Mouse (Mus musculus): ENCODE measurements around the gene Rps12. TPM values are rescaled to one million over a fixed set of nuclear protein-coding genes. Genes with fewer than 3 reads are reported as not detected.

The Rps12 gene
- total and polyA plus RNA-seq, 3 experiments: 135 to 5,608 (median 1,493) TPM

DNA sequence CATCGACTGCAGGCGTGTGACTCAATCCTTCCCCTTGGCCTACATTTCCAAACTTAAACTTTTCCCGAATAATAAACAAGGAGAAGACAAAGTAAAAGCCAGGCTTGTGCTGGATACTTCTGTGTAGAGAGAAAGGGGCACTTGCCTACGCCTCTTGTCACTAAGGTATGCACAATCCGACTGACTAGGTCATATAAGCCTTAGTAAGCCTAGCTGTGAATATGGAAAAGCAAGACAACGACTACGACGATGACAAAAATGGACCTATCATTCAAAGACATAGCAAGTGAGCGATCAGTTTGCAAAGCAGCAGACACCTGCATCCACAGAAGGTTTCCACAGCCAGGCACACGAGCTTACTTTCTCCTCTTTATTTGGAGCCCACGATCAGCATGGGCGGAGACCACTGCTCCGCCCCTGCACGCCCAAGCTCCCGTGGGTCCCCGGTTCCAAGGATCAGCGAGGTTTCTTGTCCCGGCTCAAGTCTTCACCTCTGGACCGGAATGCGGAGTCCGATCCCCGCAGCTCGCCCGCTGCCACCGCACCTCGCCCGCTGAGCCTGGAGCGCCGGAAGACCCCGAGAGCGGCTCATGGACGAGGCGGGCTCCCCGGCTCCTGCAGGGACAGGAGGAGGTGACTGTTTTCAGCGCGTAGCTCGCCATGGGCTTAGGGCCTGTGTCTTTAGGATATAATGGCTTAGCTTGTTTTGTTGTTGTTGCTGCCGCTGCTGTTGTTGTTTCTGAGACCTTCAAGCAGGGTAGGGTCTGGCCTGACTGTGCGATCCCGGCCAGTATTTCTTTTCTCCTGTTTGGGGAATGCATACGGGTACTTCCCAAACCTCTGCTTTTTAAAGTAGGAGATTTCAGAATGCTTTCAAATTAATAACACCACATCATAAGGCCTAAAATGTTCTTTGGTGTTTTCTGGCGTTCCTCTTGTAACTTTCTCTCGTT lies 9.8 kb upstream of the Rps12 start, which contains the start of gene Slc18b1:
Gene Slc18b1 (plus strand): TSS at position 436 of the 953 bp plus-strand sequence.
- H3K4me3 ChIP-seq (ENCODE audit: control insufficient read depth in 1 of 2, insufficient read depth in 1 of 2, low read depth in 2 of 2, low read length in 2 of 2): no peak within 1 kb of the TSS

DNA sequence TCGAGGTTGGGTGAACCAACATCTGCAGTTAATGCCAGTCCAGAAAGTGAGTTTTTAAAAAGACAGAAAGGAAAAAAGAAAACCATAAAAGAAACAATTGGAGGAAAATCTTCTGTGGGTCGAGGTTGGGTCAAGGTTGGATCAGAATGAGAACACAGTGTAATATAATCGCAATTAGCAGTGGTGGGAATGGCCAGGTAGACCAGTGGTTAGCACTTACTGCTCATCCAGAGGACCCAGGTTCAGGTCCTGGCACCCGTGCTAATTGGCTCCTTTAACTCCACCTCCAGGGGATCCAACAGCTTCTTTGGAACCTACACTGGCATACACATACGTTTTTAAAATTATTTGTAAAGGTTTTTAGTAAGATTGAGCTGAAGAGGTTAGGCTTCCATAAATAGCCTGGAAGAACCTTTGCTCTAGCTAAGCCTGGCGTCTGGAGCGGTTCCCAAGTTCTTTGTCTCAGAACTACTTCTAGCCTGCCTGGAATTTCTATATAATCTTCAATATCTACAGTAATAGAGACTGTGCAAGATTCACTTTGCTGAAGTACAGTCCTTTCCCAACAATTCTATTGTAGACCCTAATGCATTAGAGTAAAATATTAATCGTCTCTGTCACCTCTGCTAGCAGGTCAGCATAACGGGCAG lies 8.9 kb upstream of the Rps12 start:
- no peak for DNase-seq (ENCODE audit: low read depth, low spot score)
- Histone ChIP-seq H3K4me3 (ENCODE audit: control insufficient read depth in 1 of 2, insufficient read depth in 1 of 2, low read depth in 2 of 2, low read length in 2 of 2) (no peak overlapping the region), H3K36me3 (ENCODE audit: control insufficient read depth in 1 of 2, insufficient read depth in 2 of 2, low read length in 2 of 2) (no peaks in the 10 kb centered on the region), H3K9me3 (replicated peaks; ENCODE audit: insufficient read depth, low read length) (no peaks in the 10 kb centered on the region), H3K9ac (ENCODE audit: control insufficient read depth, low read depth, low read length, poor library complexity, severe bottlenecking) (no peak overlapping the region), H3K4me1 (ENCODE audit: control insufficient read depth in 1 of 2, insufficient read depth in 2 of 2, low read length in 2 of 2) (no peaks in the 10 kb centered on the region), H3K27me3 (ENCODE audit: control insufficient read depth in 1 of 2, insufficient read depth in 2 of 2, low read length in 2 of 2) (peaks cover 2% of the 10 kb centered on the region in 2 experiments; a peak in 3 of 4 replicates), H3K79me2 (ENCODE audit: control insufficient read depth, insufficient read depth, low read length, poor library complexity) (no peaks in the 10 kb centered on the region), H3K27ac (ENCODE audit: control insufficient read depth, low read depth, low read length) (no peak overlapping the region)
- TF ChIP-seq MYB (IDR thresholded peaks at IDR 0.05; ENCODE audit: low read depth, low read length) (no peak), POLR2AphosphoS5 (IDR thresholded peaks at IDR 0.05; ENCODE audit: borderline replicate concordance, low read depth, low read length) (no peak), NRF1 (IDR thresholded peaks at IDR 0.05; ENCODE audit: insufficient read depth, low read depth, low read length, poor library complexity, severe bottlenecking) (no peak), CHD1 (IDR thresholded peaks at IDR 0.05; ENCODE audit: low read depth, low read length) (no peak), TAL1 (IDR thresholded peaks at IDR 0.05; ENCODE audit: low read length) (no peak), MEF2A (IDR thresholded peaks at IDR 0.05; ENCODE audit: extremely low read depth, insufficient replicate concordance, low read depth, low read length, poor library complexity, severe bottlenecking) (no peak), RCOR1 (IDR thresholded peaks at IDR 0.05; ENCODE audit: low read depth, low read length) (no peak)

More for the DNA sequence above, 9.8 kb upstream of the Rps12 start, which contains the start of gene Slc18b1:
- Histone ChIP-seq H3K27me3 (ENCODE audit: control insufficient read depth in 1 of 2, insufficient read depth in 2 of 2, low read length in 2 of 2) (peaks cover 2 to 4% of the 10 kb centered on the region in 2 experiments; a peak in 3 of 4 replicates), H3K9ac (ENCODE audit: control insufficient read depth, low read depth, low read length, poor library complexity, severe bottlenecking) (no peak within 1 kb of the TSS), H3K36me3 (ENCODE audit: control insufficient read depth in 1 of 2, insufficient read depth in 2 of 2, low read length in 2 of 2) (no peaks in the 10 kb centered on the region), H3K27ac (ENCODE audit: control insufficient read depth, low read depth, low read length) (no peak within 1 kb of the TSS), H3K4me1 (ENCODE audit: control insufficient read depth in 1 of 2, insufficient read depth in 2 of 2, low read length in 2 of 2) (no peaks in the 10 kb centered on the region), H3K79me2 (ENCODE audit: control insufficient read depth, insufficient read depth, low read length, poor library complexity) (no peaks in the 10 kb centered on the region), H3K9me3 (replicated peaks; ENCODE audit: insufficient read depth, low read length) (no peaks in the 10 kb centered on the region)
- no peak for DNase-seq (ENCODE audit: low read depth, low spot score)
- TF ChIP-seq SMC3 (IDR thresholded peaks at IDR 0.05; ENCODE audit: low read depth, low read length) (no peak), TAL1 (IDR thresholded peaks at IDR 0.05; ENCODE audit: low read length) (no peak), NRF1 (IDR thresholded peaks at IDR 0.05; ENCODE audit: insufficient read depth, low read depth, low read length, poor library complexity, severe bottlenecking) (no peak), MAX (IDR thresholded peaks at IDR 0.05; ENCODE audit: low read length) (no peak), MYB (IDR thresholded peaks at IDR 0.05; ENCODE audit: low read depth, low read length) (no peak), RCOR1 (IDR thresholded peaks at IDR 0.05; ENCODE audit: low read depth, low read length) (no peak), POLR2A (IDR thresholded peaks at IDR 0.05; ENCODE audit: control insufficient read depth in 1 of 2, insufficient read depth in 1 of 2, low read depth in 1 of 2, low read length in 2 of 2, poor library complexity in 1 of 2) (no peak), HCFC1 (IDR thresholded peaks at IDR 0.05; ENCODE audit: low read depth, low read length) (no peak), ZKSCAN1 (IDR thresholded peaks at IDR 0.05; ENCODE audit: low read depth, low read length) (no peak)
